In the genomic region with DNA sequence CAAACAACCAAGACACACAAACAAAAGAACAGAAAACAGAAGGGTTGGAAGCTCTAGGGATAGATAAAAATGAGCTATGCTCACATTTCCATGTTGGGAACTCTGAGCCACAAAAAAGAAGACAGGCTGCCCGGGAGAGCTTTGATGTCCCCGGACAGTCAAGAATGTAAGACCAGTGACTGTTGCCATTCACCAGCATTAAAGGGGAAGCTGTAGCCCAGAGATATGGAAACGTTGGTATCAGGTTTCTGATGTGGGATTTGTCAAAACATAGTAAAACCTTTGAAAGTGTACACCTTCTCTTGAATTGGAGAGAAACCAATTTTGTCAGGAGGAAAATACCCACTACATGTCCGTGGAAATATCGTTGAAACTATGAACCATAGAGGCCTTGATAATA, we compare ENCODE assay signal across 34 mouse cellular contexts.
"Had no signal": no experiment of that assay in that cellular context is flagged by ENCODE, and none has a peak within 500 bp of the region (broad histone marks: within the 10 kb centered on the region; RNA-seq: fewer than 3 reads in every experiment).

No protein-coding gene starts in this region.

- H3K27me3 ChIP-seq: heart, embryonic 15.5 days; hindbrain, embryonic 12.5 days; hindbrain, embryonic 13.5 days; hindbrain, embryonic 15.5 days; intestine, embryonic 15.5 days; kidney, embryonic 15.5 days had no signal

- H3K36me3 ChIP-seq: heart, embryonic 12.5 days; heart, embryonic 13.5 days; heart, embryonic 15.5 days; hindbrain, embryonic 10.5 days; hindbrain, embryonic 12.5 days; hindbrain, embryonic 13.5 days; hindbrain, embryonic 15.5 days; intestine, embryonic 15.5 days; kidney, embryonic 15.5 days had no signal

- H3K9ac ChIP-seq: heart, embryonic 12.5 days; heart, embryonic 13.5 days; heart, embryonic 15.5 days; hindbrain, embryonic 12.5 days; hindbrain, embryonic 13.5 days; hindbrain, embryonic 14.5 days; hindbrain, embryonic 15.5 days; intestine, embryonic 15.5 days; kidney, embryonic 15.5 days had no signal

- H3K27ac ChIP-seq: heart, embryonic 13.5 days; heart, embryonic 15.5 days; hindbrain, embryonic 10.5 days; hindbrain, embryonic 12.5 days; hindbrain, embryonic 13.5 days; hindbrain, embryonic 14.5 days; hindbrain, embryonic 15.5 days; hindbrain, postnatal 0 days; intestine, embryonic 15.5 days; kidney, embryonic 15.5 days; kidney, postnatal 0 days; layer of hippocampus, adult 2 months; left cerebral cortex, adult 2 months had no signal

- H3K9me3 ChIP-seq: heart, embryonic 15.5 days; hindbrain, embryonic 10.5 days; hindbrain, embryonic 12.5 days; hindbrain, embryonic 13.5 days; hindbrain, embryonic 15.5 days; intestine, embryonic 15.5 days; kidney, embryonic 15.5 days had no signal

- DNase-seq: heart, postnatal 10 days; heart, postnatal 14 days; heart, postnatal 36 days; heart, postnatal 4 days; kidney, adult 11 months; kidney, adult 18-20 months; kidney, adult 2 months; kidney, adult 8-10 months; kidney, adult 9 months; kidney, postnatal 10 days; kidney, postnatal 14 days; kidney, postnatal 25 days; kidney, postnatal 36 days; kidney, postnatal 4 days; layer of hippocampus, adult 9-11 months; layer of hippocampus, postnatal 36 days had no signal

- H3K4me3 ChIP-seq: heart, embryonic 12.5 days; heart, embryonic 13.5 days; heart, embryonic 15.5 days; hindbrain, embryonic 10.5 days; hindbrain, embryonic 12.5 days; hindbrain, embryonic 13.5 days; hindbrain, embryonic 15.5 days; intestine, embryonic 15.5 days; kidney, embryonic 15.5 days; layer of hippocampus, adult 2 months; left cerebral cortex, adult 2 months had no signal

- H3K4me1 ChIP-seq: heart, embryonic 12.5 days; heart, embryonic 15.5 days; hindbrain, embryonic 10.5 days; hindbrain, embryonic 12.5 days; hindbrain, embryonic 13.5 days; hindbrain, embryonic 15.5 days; intestine, embryonic 15.5 days; kidney, embryonic 15.5 days had no signal

- ATAC-seq: hindbrain, embryonic 16.5 days; hindbrain, postnatal 0 days; inflammation-experienced regulatory T-cells, adult 6 months; intestine, embryonic 15.5 days; intestine, embryonic 16.5 days; intestine, postnatal 0 days had no signal
